Comparison of ENCODE assay signal across 8 mouse cellular contexts in the genomic region with DNA sequence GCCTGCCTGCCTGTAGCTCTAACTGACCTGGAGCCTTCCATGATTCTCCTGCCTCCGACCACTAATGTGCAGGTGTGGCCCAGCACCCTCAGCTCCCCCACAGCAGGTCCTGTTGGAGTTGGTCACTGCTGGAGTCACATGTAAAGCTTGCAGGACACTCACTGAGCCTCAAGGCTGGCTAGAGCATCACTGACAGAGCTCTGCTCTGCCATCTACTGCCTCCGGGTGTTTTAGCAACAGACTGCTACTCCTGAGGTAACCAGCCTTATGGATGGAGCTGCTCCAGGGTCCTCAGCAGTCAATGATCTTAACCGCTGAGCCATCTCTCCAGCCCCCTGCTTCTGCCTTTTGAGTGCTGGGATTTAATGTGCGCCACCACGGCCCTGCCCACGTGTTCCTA. TPM values are rescaled to one million over a fixed set of nuclear protein-coding genes. Genes with fewer than 3 reads are reported as not detected.
DNase-seq lines count a peak whose midpoint lies in the region; ATAC-seq and TF ChIP-seq lines count a peak whose summit lies in the region.
"Had no signal": no experiment of that assay in that cellular context is flagged by ENCODE, and none has a peak within 500 bp of the region (broad histone marks: within the 10 kb centered on the region; RNA-seq: fewer than 3 reads in every experiment).

No protein-coding gene starts in this region.

- WGBS in kidney, embryonic 15.5 days: 31% methylated on average over 6 of the region's 6 CpGs

- in situ Hi-C loops in Patski (cut with MboI; ENCODE audit: low pct_unique_long_range_greater_than_20kb): no loop called here

- peaks cover 15% of the 10 kb centered on the region for H3K27me3 ChIP-seq in kidney, embryonic 15.5 days
- no peaks in the 10 kb centered on the region for H3K27me3 ChIP-seq in ES-Bruce4 (ENCODE audit: control insufficient read depth, insufficient read depth, low read length, poor library complexity, severe bottlenecking)
- H3K27me3 ChIP-seq in Patski: no peaks in the 10 kb centered on the region
- H3K27me3 ChIP-seq: neural tube, embryonic 12.5 days had no signal

- TF ChIP-seq CTCF in ES-Bruce4 (IDR thresholded peaks at IDR 0.05; ENCODE audit: low read depth, low read length) (peak; percentile 35), Patski (IDR thresholded peaks at IDR 0.05) (no peak)

- H3K9ac ChIP-seq in kidney, embryonic 15.5 days: no peak overlapping the region
- no peak overlapping the region for H3K9ac ChIP-seq in ES-Bruce4 (ENCODE audit: low read depth, poor library complexity, severe bottlenecking)
- H3K9ac ChIP-seq: neural tube, embryonic 12.5 days had no signal

- H3K36me3 ChIP-seq in kidney, embryonic 15.5 days: no peaks in the 10 kb centered on the region
- no peaks in the 10 kb centered on the region for H3K36me3 ChIP-seq in ES-Bruce4 (ENCODE audit: control insufficient read depth, insufficient read depth, low read length, poor library complexity, severe bottlenecking)
- H3K36me3 ChIP-seq: neural tube, embryonic 12.5 days had no signal

- peaks cover 24% of the 10 kb centered on the region for H3K4me1 ChIP-seq in kidney, embryonic 15.5 days
- peaks cover 1% of the 10 kb centered on the region for H3K4me1 ChIP-seq in ES-Bruce4 (ENCODE audit: control insufficient read depth, insufficient read depth, low read length)

- DNase-seq in kidney, adult 11 months: no peak
- no peak for DNase-seq in Patski (ENCODE audit: low read depth, low spot score)
- DNase-seq in kidney, postnatal 36 days: peak; percentile 35 to 51
- no peak for DNase-seq in spleen, postnatal 4 days (ENCODE audit: low spot score in 2 of 2)
- no peak for DNase-seq in cerebellum, adult 9-11 months

- H3K9me3 ChIP-seq in kidney, embryonic 15.5 days (replicated peaks): no peaks in the 10 kb centered on the region
- H3K9me3 ChIP-seq in ES-Bruce4 (replicated peaks; ENCODE audit: control insufficient read depth, insufficient read depth, low read length, poor library complexity, severe bottlenecking): no peaks in the 10 kb centered on the region
- H3K9me3 ChIP-seq: neural tube, embryonic 12.5 days had no signal

- CTCF ChIA-PET in Patski (lab: Charles Lee): interaction anchor here (0.8 to 5.8 kb wide), 6 partner anchors 11 to 432 kb away, joined by 3 to 73 read pairs (median 5); no protein-coding TSS in a partner anchor

- H3K27ac ChIP-seq in kidney, embryonic 15.5 days: no peak overlapping the region
- H3K27ac ChIP-seq in ES-Bruce4 (ENCODE audit: insufficient read depth, low read length): no peak overlapping the region
- H3K27ac ChIP-seq: neural tube, embryonic 12.5 days had no signal

- H3K4me3 ChIP-seq in kidney, embryonic 15.5 days (replicated peaks): no peak overlapping the region
- no peak overlapping the region for H3K4me3 ChIP-seq in ES-Bruce4 (ENCODE audit: low read depth, low read length)
- H3K4me3 ChIP-seq: neural tube, embryonic 12.5 days had no signal

- TF ChIP-seq EP300 in ES-Bruce4 (IDR thresholded peaks at IDR 0.05; ENCODE audit: insufficient read depth, low read depth, low read length): no peak

- POLR2A ChIA-PET in Patski (lab: Charles Lee): interaction anchor here (1.7 kb wide), 1 partner anchor 11 kb away, joined by 5 read pairs; no protein-coding TSS in a partner anchor

- TF ChIP-seq POLR2A in ES-Bruce4 (IDR thresholded peaks at IDR 0.05; ENCODE audit: insufficient read depth, low read length): no peak

- H3K4me2 ChIP-seq in kidney, embryonic 15.5 days: no peak overlapping the region
- H3K4me2 ChIP-seq: neural tube, embryonic 12.5 days had no signal

- ATAC-seq in kidney, embryonic 15.5 days (replicated peaks; ENCODE audit: low FRiP score): peak; percentile 40; the same call in 1 of the 2 replicates
- ATAC-seq in Patski: peak; percentile 48

RNA-seq across cellular contexts. Expression of gene Parvb, which starts 8.4 kb away (rescaled TPM):
- polyA plus RNA-seq in kidney, embryonic 15.5 days (2015; fragmentation: Nextera tagmentation; extraction: Ambion mirVana): 3.8 and 4.7 TPM in 2 replicates
- polyA plus RNA-seq in ES-Bruce4 (2011; ENCODE audit: insufficient read depth, insufficient read length, low read depth, missing spikeins): 54.1 and 54.5 TPM in 2 replicates
- polyA plus RNA-seq in Patski (2021): 0.06 TPM

RNA-seq across cellular contexts. Expression of gene Samm50, which starts 31.4 kb away (rescaled TPM):
- 127 and 132 TPM in 2 replicates for polyA plus RNA-seq in kidney, embryonic 15.5 days (2015; fragmentation: Nextera tagmentation; extraction: Ambion mirVana)
- polyA plus RNA-seq in ES-Bruce4 (2011; ENCODE audit: insufficient read depth, insufficient read length, low read depth, missing spikeins) (114 and 120 TPM in 2 replicates), Patski (2021) (151 TPM)

RNA-seq across cellular contexts. Expression of gene Pnpla3, which starts 55.8 kb away (rescaled TPM):
- 0.45 and 1.1 TPM in 2 replicates for polyA plus RNA-seq in kidney, embryonic 15.5 days (2015; fragmentation: Nextera tagmentation; extraction: Ambion mirVana)
- polyA plus RNA-seq in ES-Bruce4 (2011; ENCODE audit: insufficient read depth, insufficient read length, low read depth, missing spikeins) (0.61 and 0.68 TPM in 2 replicates), Patski (2021) (0.18 TPM)

Comparison
In these comparisons a context has a peak if more than half of its experiments do, and no peak if none do; other contexts are left out.
1. DNase-seq: peak in kidney, postnatal 36 days (2 of 2); none in kidney, adult 11 months (single experiment), Patski (single experiment), spleen, postnatal 4 days (0 of 2) and cerebellum, adult 9-11 months (single experiment).